Mouse (Mus musculus) spleen, postnatal 4 days (tissue): ENCODE measurements around the gene AI854703.
"Not testable (repeated sequence)": the region's sequence is repeated elsewhere in the genome, so short reads cannot be mapped to it uniquely, and the experiment has no call there.

ENCODE experiments used
- DNase-seq, 2 experiments: peaks; one replicate each; pipeline ENCODE4 v3.0.0; 2022; ENCODE audit warnings: low spot score in 2 of 2

Gene AI854703

DNA sequence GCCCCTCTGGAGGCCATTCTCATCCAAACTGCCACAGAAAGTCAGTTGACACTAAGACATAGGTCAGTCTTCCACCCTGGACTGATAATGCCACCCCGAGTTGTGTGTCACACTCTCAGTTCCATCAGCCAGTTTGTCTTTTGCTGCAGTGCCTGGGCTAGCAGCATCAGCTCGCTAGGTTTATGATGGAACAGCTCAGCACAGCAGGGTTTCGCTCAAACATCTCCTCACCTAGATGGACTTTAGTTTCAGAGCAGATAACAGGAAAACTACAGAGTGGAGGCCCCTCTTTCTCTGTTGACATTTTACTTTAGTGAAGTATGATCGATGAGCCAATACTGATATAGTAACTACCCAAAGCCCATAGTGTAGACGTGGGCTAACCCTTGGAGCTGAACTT lies 11.8 kb upstream of the AI854703 start:
- DNase-seq: no peak

DNA sequence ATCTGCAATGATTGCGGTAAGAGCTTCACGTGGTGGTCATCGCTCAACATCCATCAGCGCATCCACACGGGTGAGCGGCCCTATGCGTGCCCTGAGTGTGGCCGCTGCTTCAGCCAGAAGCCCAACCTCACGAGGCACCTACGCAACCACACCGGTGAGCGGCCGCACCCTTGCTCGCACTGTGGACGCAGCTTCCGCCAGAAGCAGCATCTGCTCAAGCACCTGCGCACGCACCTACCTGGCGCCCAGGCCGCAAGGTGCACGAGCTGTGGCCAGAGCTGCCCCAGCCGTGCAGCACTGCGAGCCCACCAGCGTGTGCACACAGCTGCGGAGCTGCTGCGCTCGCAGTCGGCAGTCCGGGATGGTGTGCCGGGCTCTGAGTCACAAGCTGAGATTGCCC lies 6.5 kb upstream of the AI854703 start:
- no peak for DNase-seq

DNA sequence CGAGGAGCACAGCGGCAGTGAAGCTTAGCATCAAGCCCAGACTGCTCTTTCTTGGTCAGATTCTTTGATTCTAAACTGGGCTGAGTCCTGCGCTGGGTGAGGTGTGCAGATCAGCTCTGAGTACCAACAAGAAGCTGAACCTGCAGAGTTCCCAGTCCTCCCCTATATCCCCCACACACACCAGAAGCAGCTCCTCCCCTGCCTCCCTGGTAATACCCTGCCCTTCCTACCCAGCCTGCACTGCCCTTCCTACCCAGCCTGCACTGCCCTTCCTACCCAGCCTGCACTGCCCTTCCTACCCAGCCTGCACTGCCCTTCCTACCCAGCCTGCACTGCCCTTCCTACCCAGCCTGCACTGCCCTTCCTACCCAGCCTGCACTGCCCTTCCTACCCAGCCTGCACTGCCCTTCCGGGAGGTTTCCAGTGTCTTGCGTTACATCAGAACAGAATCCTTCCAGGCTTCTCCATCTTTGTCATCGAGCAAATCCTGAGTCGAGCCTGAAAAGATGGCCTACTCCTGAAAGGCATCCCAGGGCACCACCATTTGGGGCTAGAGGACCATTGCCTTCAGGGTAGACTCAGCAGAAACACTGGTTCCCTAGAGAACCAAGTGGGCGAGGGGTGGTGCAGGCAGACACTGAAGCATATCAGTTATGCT lies 4.2 kb upstream of the AI854703 start:
- not testable (repeated sequence) for DNase-seq

DNA sequence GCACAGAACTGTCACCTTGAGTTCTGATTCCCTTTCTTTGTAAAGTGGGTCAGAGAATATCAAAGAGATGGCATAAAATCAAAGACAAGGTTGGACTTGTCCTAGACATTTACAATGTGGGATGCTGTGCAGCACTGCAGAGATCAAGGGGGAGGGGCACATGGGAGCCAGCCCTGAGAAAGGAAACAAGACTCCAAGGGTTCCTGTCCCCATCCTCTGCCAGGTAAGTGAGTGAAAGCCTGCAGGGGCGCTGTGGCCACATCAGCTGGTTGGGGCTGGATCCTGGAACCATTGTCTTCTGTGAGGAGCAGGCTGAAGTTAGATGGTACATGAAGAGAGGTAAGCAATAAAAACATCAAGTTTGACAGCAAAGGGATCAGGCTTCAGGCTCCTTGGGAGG lies 3.1 kb upstream of the AI854703 start:
- DNase-seq: no peak

DNA sequence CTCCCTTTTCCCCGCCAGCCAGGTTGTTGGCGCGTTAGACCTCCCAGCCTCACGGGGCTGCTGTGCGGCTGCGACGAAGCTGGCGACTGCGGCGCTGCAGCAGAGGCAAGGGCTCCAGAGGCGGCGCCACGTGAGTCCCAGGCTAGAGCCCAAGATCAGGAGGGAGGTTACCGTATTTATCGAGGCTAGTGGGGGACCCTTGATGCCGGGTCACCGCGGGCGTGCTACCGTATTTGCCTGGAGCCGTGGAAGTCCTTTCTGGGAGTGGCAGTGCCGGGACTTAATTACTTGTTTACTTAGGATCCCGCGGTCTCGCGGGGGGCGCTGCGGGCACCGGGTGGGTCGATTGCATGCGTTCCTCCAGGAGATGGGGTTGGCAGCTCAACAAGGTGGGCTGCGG lies 420 bp downstream of the AI854703 start:
- DNase-seq: no peak

DNA sequence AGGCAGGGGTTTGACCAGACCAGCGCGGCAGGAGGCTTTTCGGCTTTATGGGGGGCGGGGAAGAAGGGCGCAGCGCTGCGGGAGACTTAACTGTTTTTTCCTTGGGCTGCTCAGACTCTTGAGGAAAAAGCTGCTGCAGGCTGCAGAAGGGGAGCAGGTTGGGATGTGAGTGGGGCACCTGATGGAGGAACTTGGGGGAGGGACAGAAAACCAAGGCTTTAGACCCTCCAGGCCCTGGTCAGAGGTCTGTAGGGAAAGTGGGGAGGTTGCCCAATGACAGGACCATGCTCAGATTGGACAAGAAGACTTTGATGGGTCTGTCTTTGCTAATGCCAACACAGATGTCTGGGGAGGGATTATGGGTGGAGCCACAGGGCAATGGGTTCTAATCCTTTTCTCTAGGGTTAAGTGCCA lies 954 bp downstream of the AI854703 start:
- DNase-seq: no peak

DNA sequence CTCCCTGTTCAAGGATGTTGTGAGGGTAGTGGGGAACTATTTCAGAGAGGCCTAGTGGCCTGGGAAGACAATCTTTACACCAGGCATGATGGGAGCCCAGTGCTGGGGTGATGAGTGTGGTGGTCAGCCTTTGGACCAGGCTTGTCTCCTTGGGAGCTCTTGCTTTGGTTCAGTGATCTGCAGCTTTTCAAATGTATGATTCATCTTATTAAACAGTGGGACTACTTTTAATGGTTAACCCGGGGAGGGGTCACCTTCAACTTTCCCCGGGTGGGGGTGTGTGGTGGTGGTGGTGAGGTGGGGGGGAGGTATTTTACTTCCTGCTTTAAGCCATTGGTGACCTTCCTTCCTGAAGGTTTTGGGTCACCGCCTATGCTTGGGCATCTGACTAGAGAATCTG lies 1.8 kb downstream of the AI854703 start:
- DNase-seq: no peak

DNA sequence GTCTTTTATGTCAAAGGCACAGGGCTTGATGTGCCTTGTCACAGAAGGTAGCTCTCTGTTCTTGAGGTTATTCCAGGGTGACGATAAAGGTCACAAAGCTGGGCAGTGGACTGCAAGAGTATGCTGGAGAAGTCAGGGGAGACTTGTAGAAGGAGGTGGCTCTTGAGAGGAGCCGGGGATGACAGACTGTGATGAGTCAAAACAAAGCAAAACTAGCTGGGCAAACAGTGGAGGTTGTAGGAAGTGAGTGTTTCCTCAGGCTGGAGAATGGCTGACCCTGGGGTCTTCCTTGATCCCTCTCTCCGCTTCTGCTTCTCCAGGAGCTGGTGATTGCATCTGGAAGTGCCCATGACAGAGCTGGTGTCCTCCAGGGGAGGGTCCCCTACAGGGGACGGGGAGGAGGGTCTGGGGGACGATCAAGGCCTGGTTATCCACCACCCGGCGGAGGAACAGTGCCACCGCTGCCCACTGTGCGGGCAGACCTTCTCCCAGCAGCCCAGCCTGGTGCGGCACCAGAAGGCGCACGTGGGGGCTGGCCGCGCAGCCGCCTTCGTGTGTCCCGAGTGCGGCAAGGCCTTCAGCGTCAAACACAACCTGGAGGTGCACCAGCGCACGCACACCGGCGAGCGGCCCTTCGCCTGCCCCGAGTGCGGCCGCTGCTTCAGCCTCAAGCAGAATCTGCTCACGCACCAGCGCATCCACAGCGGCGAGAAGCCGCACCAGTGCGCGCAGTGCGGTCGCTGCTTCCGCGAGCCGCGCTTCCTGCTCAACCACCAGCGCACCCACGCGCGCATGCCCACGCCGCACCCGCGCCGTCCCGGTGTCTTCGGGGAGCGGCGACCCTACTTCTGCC lies 2.5 kb downstream of the AI854703 start:
- DNase-seq: peak in 1 of 2 experiments; percentile 66

DNA sequence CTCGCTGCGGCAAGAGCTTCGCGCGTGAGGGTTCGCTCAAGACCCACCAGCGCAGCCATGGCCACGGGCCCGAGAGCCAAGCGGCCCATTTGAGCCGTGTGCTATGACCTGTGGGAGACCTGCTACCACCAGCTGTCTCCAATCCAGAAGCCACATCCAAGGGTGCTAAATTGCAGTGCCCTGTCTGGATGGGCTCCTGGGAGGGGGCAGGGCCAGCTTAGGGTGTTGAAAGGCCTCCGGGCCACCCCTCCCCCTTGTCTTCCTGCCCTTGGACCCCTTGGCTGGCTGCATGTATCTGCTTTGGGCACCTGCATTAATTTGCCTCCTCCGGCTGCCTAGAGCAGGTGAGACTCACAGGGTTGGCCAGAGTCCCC lies 3.1 kb downstream of the AI854703 start:
- DNase-seq: no peak

DNA sequence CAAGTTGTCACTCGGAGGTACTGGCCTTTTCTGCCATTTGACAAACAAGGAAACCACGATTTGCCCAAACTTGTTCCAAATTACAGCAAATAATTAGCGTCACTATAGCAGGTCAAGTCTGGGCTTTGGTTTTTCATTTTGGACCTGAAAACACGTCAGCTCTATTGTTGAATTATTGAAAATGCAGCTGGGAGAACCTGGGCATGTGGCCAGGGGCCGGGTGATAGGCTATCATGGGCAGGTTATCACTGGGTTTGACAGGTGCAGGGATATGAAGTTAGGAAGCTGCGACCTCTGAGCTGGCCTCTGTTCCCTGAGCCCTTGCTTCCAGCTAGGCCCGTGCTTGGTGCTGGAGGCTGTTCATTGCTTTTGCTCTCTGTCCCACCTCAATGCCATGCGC lies 4.3 kb downstream of the AI854703 start:
- no peak for DNase-seq

DNA sequence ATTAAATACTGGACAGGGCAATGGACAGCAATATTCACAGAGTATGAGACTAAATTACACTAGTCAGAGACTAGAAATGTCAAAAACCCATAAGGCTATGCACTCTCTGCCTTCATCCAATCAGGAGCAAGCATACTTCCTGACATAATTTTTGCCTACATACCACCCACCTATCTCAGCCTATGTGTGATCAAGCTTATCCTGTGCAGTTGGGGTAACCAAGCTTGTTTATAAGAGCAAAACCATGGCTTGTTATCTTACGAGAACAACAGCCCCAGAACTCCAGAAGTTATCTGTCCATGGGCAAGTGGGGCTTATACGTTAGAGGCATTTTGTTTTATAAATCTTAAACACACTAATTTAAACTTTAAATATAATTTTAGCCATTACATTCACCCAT lies 8.5 kb downstream of the AI854703 start:
- DNase-seq: no peak

DNA sequence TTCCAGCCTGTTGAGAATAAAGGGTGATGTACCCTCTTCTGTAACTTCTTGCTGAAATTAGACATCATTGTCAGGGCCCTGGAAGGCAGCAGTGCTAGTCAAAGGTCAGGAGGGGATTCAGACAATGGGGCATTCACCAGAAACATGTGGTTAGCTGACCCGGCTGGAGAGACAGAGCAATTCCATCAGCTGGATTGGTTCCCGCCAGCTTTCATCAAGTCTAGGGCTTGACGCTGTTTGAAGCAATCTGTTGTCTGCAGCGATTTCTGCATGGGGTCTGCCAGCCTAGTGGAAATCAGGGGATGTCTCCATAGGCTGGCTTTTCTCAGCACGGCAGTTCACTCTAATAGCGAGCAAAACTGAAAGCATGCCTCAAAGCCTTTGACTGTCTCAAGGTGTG lies 10.0 kb downstream of the AI854703 start:
- no peak for DNase-seq

DNA sequence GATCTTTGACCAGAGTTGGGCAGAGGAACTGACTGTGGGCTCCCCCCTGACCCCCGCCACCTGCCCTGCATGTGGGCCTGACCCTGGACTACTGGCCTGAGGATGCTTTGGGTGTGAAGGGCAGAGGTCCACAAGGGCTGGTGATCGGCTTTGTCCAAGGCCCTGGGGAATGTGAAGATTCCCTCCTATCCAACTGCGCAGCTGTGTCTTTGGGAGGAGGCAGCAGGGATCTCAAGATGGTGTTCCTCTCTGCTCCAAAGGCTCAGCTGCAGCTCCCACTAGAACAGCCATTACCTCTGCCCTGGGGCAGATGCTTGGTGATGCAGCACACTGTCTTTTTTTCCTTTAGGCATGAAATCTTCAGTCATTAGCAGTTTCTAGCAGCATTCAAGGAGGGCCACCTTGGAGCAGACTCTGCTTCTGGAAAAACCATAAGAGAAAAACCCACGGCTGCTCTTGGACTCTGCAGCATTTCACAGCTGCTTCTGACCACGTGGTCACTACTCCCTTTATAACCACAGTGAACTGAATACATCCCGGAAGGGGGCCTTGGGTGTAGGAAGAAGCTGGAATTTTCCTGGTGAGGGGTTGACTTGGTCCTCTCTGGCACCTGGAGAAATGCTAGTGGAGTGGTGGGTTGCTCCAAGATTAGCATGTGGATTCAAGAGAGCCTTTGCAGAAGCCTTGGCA lies 11.4 kb downstream of the AI854703 start:
- DNase-seq: no peak

DNA sequence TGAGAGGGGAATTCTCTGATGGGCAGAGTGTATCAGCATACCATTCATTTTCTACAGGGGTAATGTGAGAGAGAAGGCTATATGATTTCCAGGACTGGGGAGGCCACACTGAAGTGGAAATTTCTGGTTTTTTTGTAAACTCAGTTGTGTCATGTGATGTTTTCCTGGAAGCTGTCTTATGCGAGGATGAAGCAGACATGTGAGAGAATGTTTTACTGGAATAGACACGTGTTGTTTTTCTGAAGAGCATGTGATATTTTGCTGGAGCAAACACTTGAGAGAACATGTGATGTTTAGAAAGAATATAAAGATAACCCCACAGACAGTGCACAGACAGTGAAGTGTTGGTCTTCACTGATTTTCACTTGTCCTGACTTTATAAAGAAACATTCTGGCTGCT lies 12.0 kb downstream of the AI854703 start:
- no peak for DNase-seq

DNA sequence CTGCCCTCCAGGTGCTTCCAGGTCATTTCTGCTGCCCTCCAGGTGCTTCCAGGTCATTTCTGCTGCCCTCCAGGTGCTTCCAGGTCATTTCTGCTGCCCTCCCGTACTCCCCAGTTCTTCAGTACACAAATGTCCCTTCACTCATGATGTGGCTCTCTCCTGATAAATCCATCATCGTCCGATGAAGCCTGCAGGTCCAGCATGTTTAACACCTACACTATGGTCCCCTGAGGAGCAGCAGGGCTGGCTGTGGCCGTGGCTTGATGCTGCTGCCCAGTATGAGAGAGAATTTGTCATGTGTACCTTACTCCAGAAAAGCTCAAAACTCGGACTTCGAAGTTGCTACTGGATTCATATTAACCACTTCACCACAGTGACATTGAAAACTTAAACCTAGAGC lies 14.8 kb downstream of the AI854703 start:
- DNase-seq: no peak

DNA sequence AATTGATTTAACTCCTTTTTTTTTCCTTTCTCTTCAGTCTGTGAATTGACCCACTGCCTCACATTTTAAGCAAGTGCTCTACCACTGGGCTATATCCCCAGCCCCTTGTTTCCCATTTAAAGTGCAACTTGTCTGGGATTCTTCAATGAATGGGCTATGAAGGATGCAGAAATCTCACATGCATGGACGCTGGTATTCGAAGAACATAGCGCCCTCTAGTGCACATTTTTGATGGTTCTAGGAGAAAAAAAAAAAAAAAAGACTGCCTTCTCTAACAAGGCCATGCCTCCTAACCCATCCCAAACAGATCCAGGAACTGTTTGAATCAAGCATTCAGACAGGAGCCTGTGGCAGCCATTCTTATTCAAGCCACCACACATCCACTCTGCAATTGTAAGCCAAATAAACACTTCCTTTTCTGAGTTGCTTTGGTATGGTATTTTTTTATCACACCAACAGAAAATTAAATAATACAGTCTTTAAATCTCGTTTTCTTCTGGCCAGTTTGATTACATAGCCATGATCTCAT lies 16.3 kb downstream of the AI854703 start:
- no peak for DNase-seq

DNA sequence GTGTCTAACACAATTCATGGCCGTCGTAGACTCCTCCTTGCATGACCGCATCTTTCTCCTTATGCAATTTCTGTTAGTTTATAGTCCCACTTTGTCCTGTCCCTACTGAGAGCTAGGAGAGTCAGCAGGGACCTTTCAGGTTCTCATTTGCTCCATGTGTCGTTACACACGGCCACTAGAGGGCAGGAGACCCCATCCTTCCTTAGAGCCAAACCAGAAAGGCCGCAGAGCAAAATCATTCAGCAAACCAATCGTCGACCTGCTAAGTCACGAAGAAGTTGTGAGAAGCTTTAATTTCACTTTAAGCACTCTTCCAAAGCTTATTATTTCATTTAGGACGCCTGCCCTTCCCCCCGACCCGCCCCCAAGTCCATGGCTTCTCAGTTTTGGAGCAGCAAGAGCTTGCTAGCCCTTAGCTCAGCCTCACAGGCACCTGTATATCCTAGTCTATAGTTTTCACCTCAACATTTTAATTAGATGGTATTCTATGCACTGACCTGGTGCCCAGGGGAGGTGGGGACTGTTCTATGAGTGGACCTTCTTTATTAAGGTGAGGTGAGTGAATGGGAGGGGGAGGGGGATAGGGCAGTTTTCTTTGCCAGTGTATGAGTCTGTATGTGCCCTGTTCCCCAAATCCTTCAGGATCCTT lies 19.2 kb downstream of the AI854703 start:
- peak; percentile 64 to 84 for DNase-seq

DNA sequence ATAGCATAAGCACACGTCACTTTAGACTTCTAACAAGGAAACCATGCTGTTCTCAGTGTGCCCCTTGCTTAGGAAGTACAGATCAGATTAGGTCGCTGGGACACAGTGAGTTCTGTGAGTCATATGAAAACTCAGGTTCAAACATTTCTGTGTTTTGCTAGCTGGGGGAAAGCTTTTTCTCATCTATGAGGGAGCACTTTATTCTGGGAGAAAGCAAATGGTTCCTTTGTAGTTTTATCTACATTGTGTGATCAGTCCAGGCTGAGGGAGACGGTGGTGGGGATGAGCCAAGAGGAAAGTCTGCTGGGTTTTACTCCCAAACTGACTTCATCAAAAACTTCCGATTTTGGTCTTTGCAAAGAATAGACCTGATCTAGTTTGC lies 19.7 kb downstream of the AI854703 start:
- no peak for DNase-seq

DNA sequence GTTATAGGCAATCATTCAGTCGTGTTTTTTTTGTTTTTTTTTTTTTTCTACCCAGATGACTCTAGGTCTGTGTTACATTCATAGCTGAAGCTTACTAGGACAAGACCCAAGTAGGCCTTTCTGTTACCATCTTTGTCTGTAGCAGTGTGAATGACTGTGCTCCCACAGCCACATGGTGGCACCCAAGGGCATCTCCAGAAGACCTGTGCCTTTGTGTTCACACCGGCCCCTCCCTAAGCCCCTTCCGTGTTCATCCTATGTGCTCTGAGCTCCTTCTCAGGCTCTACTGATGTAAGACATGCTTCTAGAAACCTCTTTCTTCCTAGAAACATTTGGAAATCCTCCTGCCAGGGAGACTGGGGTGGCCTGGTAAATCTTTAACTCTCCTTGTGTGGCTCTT lies 20.4 kb downstream of the AI854703 start, which contains the start of gene Gimap8:
Gimap8 (plus strand) TSS at position 240 of the 400 bp plus-strand sequence.
- DNase-seq: peak; percentile 65 to 76

DNA sequence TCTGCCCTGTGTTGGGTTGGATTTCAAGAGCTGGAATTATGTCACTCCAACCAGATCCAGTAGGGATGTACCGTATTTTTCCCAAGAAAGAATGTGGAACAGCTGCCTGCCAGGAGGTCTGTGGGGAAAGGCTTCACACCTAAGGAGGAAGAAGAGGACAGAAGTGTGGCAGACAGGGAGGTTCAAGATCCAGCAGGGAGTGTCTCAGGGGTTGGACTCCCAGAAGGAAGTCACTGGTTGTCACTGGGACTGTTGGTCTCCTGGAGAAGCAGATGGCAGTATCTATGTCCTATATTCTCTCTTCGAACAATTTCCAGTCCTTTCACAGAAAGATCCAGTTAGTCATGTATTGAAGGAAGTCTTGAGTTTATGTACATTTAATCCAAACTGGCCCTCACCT lies 21.0 kb downstream of the AI854703 start:
- DNase-seq: no peak

DNA sequence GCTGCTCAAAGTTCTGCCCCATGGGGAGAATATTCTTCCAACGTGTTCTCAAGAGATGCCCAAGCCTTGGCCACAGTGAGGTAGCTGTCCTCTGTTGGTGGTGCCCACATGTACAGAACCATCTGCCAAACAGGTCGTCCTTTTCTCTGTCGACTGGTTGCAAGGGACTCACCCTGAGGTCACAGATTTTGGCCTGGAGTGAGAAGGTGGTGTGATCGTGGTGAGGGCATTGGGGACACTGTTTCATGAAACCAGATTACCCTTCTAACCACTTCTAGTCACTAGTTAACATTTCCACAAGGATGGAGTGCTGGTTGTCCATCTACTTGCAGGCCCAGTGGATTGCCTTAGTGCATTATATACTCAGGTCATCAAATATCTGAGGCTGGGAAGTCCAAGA lies 22.2 kb downstream of the AI854703 start:
- no peak for DNase-seq

DNA sequence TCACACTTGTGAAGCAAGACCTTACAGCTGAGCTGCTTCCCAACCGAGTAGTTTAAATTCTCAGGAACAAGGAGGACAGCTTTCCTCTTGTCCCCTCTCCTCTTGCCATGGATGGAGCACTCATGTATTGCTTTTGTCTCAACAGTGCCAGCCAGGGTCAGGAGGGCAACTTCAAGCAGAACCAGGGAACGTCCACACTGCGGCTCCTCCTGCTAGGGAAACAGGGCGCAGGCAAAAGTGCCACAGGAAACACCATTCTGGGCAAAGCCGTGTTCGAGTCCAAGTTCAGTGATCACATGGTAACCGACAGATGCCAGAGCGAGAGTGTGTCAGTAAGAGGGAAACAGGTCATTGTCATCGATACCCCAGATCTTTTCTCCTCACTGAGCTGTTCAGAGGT lies 23.5 kb downstream of the AI854703 start:
- no peak for DNase-seq
